Mouse (Mus musculus): ENCODE measurements at regions not wholly inside any gene's neighbourhood (a gene's known extent, or its start where the extent isn't known, plus 50 kb on each side); places are given as distances from the start of the nearest gene placed in this dataset.

GRCm38 (mm10) chr10:51233592-51233991 lies 246.8 kb upstream of the Gm49339 start:
- TF ChIP-seq CTCF (IDR thresholded peaks at IDR 0.05; ENCODE audit: low read depth) (no peak), EP300 (IDR thresholded peaks at IDR 0.05; ENCODE audit: low read depth) (no peak)

All from liver, postnatal 0 days (tissue).